Mouse (Mus musculus) lung, adult 2 months (tissue): Measurements from ENCODE around the gene Nudt14.

ENCODE experiments used
- CTCF ChIP-seq: fragments of 200-500 bp; IDR thresholded peaks from 2 replicates; pipeline ENCODE4 v1.5.1; 2011; ENCODE audit warnings: mild to moderate bottlenecking, low read length, control low read depth; ENCODE audit not compliant: insufficient read depth
- POLR2A ChIP-seq: fragments of 200-500 bp; IDR thresholded peaks from 2 replicates; pipeline ENCODE4 v1.6.1; 2011; ENCODE audit warnings: low read depth, mild to moderate bottlenecking, control low read depth, low read length, borderline replicate concordance; ENCODE audit errors: extremely low read depth

DNA sequence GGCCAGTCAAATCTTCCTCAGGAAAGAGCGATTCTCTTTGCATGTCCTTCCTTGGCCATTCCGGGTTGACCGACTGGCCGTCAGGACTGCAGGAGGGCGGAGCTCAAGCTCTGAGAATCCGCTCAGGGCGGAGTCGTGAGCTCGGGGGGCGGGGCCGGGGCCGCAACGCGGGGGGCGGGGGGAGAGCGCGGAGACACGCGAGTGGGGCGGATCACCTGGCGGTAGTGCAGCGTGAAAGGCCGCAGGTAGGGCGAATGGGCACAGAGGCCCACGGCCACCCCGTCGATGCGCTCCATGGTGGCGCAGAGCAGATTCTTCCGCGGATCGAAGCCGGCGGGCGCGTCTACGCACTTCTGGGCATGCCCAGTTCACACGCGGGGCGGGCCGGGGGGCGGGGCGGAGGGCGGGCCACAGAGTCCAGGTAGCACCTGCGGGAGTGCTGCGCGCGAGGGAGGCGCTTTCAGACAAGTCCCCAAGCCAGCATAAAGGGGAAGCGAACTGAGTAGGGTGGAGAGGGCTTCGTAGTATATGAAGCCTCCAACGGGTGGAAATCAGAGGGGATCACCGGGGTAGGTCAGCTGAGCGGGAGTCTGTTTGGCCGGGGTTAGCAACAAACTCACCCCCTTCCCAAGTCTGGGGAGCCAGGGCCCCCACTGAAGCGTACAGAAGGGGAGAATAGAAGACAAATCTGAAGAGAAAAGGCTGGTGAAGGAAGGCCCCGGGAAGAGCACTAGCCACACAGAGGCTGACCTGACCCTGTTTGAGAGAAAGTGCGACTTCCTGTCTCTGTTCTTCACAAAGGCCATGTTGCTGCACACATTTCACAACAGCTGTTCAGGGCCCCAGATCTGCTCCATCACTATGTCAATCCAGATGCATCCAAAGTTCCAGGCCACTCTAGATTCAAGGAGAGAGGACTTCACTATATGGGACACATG is at the start of gene Nudt14:
- TF ChIP-seq CTCF, result no peak
- peak; percentile 62; the same call in 1 of the 2 replicates for TF ChIP-seq POLR2A
